Mouse (Mus musculus) ES-Bruce4 (cell line): Measurements from ENCODE around the gene Mpp2.

Source experiments
- CTCF ChIP-seq: IDR thresholded peaks from one replicate; pipeline ENCODE4 v1.8.1; 2011; ENCODE audit warnings: low read depth, low read length
- EP300 ChIP-seq: IDR thresholded peaks from 2 replicates; pipeline ENCODE4 v1.6.1; 2011; ENCODE audit warnings: low read depth, low read length; ENCODE audit not compliant: insufficient read depth
- POLR2A ChIP-seq: IDR thresholded peaks from one replicate; pipeline ENCODE4 v1.8.1; 2011; ENCODE audit warnings: low read length; ENCODE audit not compliant: insufficient read depth

DNA sequence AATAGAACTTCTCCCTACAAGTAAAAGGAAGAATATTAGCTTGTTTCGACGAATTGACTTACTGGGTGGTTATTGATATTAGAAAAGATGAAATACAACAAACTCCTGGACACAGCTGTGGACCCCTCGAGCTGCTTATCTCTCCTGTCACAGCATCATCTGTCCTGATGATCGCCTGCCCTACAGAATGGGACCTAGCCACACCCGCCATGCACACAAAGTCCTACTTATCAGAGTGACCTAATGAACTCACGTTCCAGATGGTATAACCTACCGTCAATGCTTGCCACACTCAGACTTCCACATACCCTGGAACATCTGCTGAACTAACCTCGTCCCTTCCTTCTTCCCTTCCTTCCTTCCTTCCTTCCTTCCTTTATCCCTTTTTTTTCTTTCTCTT lies 27.9 kb upstream of the Mpp2 start:
- no peak for TF ChIP-seq CTCF
- no peak for TF ChIP-seq POLR2A
- TF ChIP-seq EP300, result no peak
